Mouse (Mus musculus) urinary bladder, adult 18-20 months (tissue): ENCODE measurements around the gene Wfdc1.

Experiments
- DNase-seq, 2 experiments: peaks; one replicate each; pipeline ENCODE4 v3.0.0; 2022; ENCODE audit warnings: low spot score in 2 of 2, mixed read lengths in 2 of 2

Gene Wfdc1

DNA sequence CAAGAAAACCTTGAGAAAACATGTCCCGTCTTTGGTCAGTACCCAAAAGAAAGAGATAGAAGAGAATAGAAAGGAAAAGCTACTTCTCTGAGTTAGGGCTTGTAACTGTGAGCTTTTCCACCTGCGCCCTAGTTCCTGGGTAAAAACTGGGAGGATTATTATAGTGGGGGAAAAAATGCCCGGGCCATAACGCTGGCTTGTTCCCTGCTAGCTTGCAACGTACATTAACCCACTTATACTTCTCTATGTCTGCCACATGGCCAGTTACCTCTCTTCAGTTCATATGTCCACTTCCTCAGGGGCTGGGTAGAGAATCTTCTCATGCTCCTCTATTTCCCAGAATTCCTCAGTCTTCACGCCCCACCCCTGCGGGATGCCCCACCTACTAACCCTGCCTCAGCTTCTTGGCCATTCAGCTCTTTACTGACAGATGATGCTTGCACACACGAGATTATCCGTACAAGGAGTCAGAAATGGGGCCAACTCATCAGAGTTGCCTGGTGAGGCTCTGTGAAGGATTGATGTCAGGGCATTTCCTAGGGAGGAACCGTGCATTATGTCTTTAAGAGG, 70.3 kb downstream of the Wfdc1 start:
- no peak for DNase-seq

DNA sequence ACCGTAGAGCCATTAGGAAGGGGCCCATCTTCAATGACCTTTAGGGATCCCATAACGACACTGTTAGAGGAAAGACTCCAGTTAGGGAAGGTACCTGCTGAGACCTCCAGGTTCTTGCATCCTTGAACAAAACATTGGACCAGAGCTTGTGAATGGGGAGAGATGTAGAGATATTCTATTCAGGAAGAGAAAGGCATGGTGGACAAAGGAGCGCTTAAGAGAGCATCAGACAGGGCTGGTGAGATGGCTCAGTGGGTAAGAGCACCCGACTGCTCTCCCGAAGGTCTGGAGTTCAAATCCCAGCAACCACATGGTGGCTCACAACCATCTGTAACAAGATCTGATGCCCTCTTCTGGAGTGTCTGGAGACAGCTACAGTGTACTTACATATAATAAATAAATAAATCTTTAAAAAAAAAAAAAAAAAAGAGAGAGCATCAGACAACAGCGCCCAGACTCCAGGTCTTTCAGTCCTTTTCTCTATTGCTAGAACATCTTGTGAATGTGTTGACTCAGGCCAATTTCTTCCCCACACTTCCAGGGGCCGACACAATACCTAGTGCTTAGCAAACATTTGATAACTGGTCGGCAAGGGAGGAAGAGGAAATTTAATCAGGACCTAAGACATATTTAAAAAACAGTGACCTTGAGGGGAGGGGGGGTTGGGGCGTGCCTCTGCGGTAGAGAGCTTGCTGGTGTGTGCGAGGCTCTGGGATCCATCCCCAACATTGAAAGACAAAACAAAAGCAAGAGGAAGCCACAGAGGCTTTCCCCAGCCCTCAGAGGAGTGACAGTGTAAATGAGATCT, 71.1 kb downstream of the Wfdc1 start:
- DNase-seq: no peak
